Mouse (Mus musculus): ENCODE measurements around the gene Tmem56. TPM values are rescaled to one million over a fixed set of nuclear protein-coding genes. Genes with fewer than 3 reads are reported as not detected.

Gene Tmem56
- total and polyA plus RNA-seq, 3 experiments = 0.32 to 0.39 TPM; not detected in 1

DNA sequence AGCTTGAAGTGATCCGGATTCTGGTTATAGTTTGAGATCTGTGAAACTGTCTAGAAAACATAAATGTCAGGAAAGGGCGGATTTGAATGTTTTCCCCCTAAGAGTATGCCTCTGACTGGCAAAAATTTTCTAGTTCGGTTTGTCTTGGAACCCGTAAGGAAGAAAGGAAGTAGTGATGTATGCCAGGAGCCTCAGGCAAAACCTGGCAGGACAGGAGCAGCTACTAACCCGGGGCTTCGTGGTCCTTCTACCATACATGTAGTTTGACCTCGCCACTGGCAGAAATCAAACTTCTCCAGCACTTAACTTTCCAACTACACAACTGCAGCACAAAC lies 8.3 kb upstream of the Tmem56 start:
- Histone ChIP-seq H3K9me3 (replicated peaks; ENCODE audit: insufficient read depth, low read length) (no peaks in the 10 kb centered on the region), H3K9ac (ENCODE audit: control insufficient read depth, low read depth, low read length, poor library complexity, severe bottlenecking) (peak overlapping the region; percentile 75), H3K36me3 (ENCODE audit: control insufficient read depth in 1 of 2, insufficient read depth in 2 of 2, low read length in 2 of 2) (peaks cover 0 to 2% of the 10 kb centered on the region in 2 experiments; a peak in 1 of 4 replicates), H3K27ac (ENCODE audit: control insufficient read depth, low read depth, low read length) (peak overlapping the region; percentile 56), H3K27me3 (ENCODE audit: control insufficient read depth in 1 of 2, insufficient read depth in 2 of 2, low read length in 2 of 2) (no peaks in the 10 kb centered on the region), H3K4me1 (ENCODE audit: control insufficient read depth in 1 of 2, insufficient read depth in 2 of 2, low read length in 2 of 2) (0 out of 4 replicates have a peak, but pooled peaks cover 0 to 5% of the 10 kb centered on the region in 2 experiments), H3K4me3 (ENCODE audit: control insufficient read depth in 1 of 2, insufficient read depth in 1 of 2, low read depth in 2 of 2, low read length in 2 of 2) (peak overlapping the region; percentile 72 to 89), H3K79me2 (ENCODE audit: control insufficient read depth, insufficient read depth, low read length, poor library complexity) (no peaks in the 10 kb centered on the region; the same call in 1 of the 2 replicates)
- no peak for DNase-seq (ENCODE audit: low read depth, low spot score)
- no peak for TF ChIP-seq EP300 (IDR thresholded peaks at IDR 0.05; ENCODE audit: low read depth in 1 of 2, low read length in 2 of 2)
- no peak for TF ChIP-seq MYB (IDR thresholded peaks at IDR 0.05; ENCODE audit: low read depth, low read length)
- TF ChIP-seq E2F4 (IDR thresholded peaks at IDR 0.05; ENCODE audit: borderline replicate concordance, low read depth, low read length) = no peak
- peak in 1 of 2 experiments; percentile 66; a peak in 2 of 4 replicates for TF ChIP-seq POLR2A (IDR thresholded peaks at IDR 0.05; ENCODE audit: control insufficient read depth in 1 of 2, insufficient read depth in 1 of 2, low read depth in 1 of 2, low read length in 2 of 2, poor library complexity in 1 of 2)
- TF ChIP-seq ELF1 (IDR thresholded peaks at IDR 0.05; ENCODE audit: low read depth, low read length) = peak; percentile 48; the same call in 1 of the 2 replicates

DNA sequence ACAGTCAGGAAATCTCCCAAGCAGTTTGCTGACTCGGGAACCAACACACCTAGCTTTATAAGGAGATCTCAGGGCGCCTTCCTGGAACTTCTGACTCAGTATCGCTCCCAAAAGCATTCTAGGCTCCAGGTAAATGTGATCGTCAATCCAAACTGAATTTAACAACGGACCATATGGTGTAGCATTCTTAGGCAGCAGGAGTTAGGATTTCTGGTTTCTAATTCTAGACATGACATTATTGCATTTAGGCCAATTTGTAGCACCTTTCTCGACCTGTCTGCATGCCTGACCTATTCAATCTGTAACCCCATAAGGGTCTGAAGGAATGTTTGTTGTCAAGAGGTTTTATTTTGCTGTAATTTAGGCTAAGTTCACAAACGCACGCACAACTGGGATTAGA lies 7.8 kb upstream of the Tmem56 start:
- TF ChIP-seq ZKSCAN1 (IDR thresholded peaks at IDR 0.05; ENCODE audit: low read depth, low read length) (no peak), UBTF (IDR thresholded peaks at IDR 0.05; ENCODE audit: borderline replicate concordance, insufficient read depth, low read depth, low read length) (no peak), BHLHE40 (IDR thresholded peaks at IDR 0.05; ENCODE audit: borderline replicate concordance, low read depth, low read length) (no peak), MAZ (IDR thresholded peaks at IDR 0.05; ENCODE audit: low read depth, low read length) (no peak), MYB (IDR thresholded peaks at IDR 0.05; ENCODE audit: low read depth, low read length) (no peak), USF1 (IDR thresholded peaks at IDR 0.05; ENCODE audit: low read depth, low read length) (no peak), KAT2A (conservative IDR thresholded peaks at IDR 0.05; ENCODE audit: low read depth, low read length) (no peak), SIN3A (IDR thresholded peaks at IDR 0.05; ENCODE audit: low read length) (no peak), NRF1 (IDR thresholded peaks at IDR 0.05; ENCODE audit: insufficient read depth, low read depth, low read length, poor library complexity, severe bottlenecking) (no peak), CHD1 (IDR thresholded peaks at IDR 0.05; ENCODE audit: low read depth, low read length) (no peak)
- Histone ChIP-seq H3K4me3 (ENCODE audit: control insufficient read depth in 1 of 2, insufficient read depth in 1 of 2, low read depth in 2 of 2, low read length in 2 of 2) (peak overlapping the region; percentile 72 to 89), H3K27ac (ENCODE audit: control insufficient read depth, low read depth, low read length) (no peak overlapping the region), H3K79me2 (ENCODE audit: control insufficient read depth, insufficient read depth, low read length, poor library complexity) (no peaks in the 10 kb centered on the region; the same call in 1 of the 2 replicates), H3K27me3 (ENCODE audit: control insufficient read depth in 1 of 2, insufficient read depth in 2 of 2, low read length in 2 of 2) (no peaks in the 10 kb centered on the region), H3K4me1 (ENCODE audit: control insufficient read depth in 1 of 2, insufficient read depth in 2 of 2, low read length in 2 of 2) (0 out of 4 replicates have a peak, but pooled peaks cover 0 to 5% of the 10 kb centered on the region in 2 experiments), H3K9me3 (replicated peaks; ENCODE audit: insufficient read depth, low read length) (no peaks in the 10 kb centered on the region), H3K9ac (ENCODE audit: control insufficient read depth, low read depth, low read length, poor library complexity, severe bottlenecking) (peak overlapping the region; percentile 75), H3K36me3 (ENCODE audit: control insufficient read depth in 1 of 2, insufficient read depth in 2 of 2, low read length in 2 of 2) (peaks cover 0 to 2% of the 10 kb centered on the region in 2 experiments; a peak in 1 of 4 replicates)
- DNase-seq (ENCODE audit: low read depth, low spot score) = no peak
